Mouse (Mus musculus): ENCODE measurements around the gene Mapk13. TPM values are rescaled to one million over a fixed set of nuclear protein-coding genes. Genes with fewer than 3 reads are reported as not detected.
"Not testable (repeated sequence)": the region's sequence is repeated elsewhere in the genome, so short reads cannot be mapped to it uniquely, and the experiment has no call there.

The Mapk13 gene
- 2.3 and 2.7 TPM in 2 replicates for polyA plus RNA-seq (2014; fragmentation: Nextera tagmentation; extraction: Ambion mirVana)

GRCm38 (mm10) chr17:28769121-28769874 is at the start of gene Mapk13:
Gene Mapk13 (plus strand): TSS chr17:28769297.
- peak within 1 kb of the TSS; percentile 35 for H3K4me3 ChIP-seq (ENCODE audit: low read depth, low read length)
- peak within 1 kb of the TSS; percentile 69 for H3K4me2 ChIP-seq (ENCODE audit: low read depth, low read length, severe bottlenecking)
- H3K27ac ChIP-seq (ENCODE audit: low read depth, low read length): no peak within 1 kb of the TSS
- peaks cover 24% of the 10 kb centered on the region for H3K27me3 ChIP-seq (ENCODE audit: control insufficient read depth, insufficient read depth, low read length)
- peaks cover 7% of the 10 kb centered on the region; the same call in 1 of the 2 replicates for H3K4me1 ChIP-seq (replicated peaks; ENCODE audit: control insufficient read depth, insufficient read depth, low read length)
- no peaks in the 10 kb centered on the region for H3K36me3 ChIP-seq (ENCODE audit: control insufficient read depth, insufficient read depth, low read length)
- peak within 1 kb of the TSS; percentile 36 for H3K9ac ChIP-seq (ENCODE audit: low read length)
- WGBS: 2% methylated on average over 54 of the region's 58 CpGs
- no peak for ATAC-seq (replicated peaks; ENCODE audit: low FRiP score)
- peak; percentile 62 for DNase-seq (ENCODE audit: low spot score)
- no peaks in the 10 kb centered on the region for H3K9me3 ChIP-seq (ENCODE audit: control insufficient read depth, low read length)

- H3K27me3 ChIP-seq (ENCODE audit: control insufficient read depth, insufficient read depth, low read length): no peaks in the 10 kb centered on the region
- H3K27ac ChIP-seq (ENCODE audit: low read depth, low read length): no peak within 1 kb of the TSS
- H3K9me3 ChIP-seq (ENCODE audit: control insufficient read depth, low read length): no peaks in the 10 kb centered on the region
- ATAC-seq (replicated peaks; ENCODE audit: low FRiP score): no peak
- peaks cover 3% of the 10 kb centered on the region; the same call in 1 of the 2 replicates for H3K36me3 ChIP-seq (ENCODE audit: control insufficient read depth, insufficient read depth, low read length)
- 95% methylated on average over 4 of the region's 4 CpGs for WGBS
- no peak within 1 kb of the TSS for H3K4me3 ChIP-seq (ENCODE audit: low read depth, low read length)
- no peak within 1 kb of the TSS for H3K4me2 ChIP-seq (ENCODE audit: low read depth, low read length, severe bottlenecking)
- no peak for DNase-seq (ENCODE audit: low spot score)
- no peak within 1 kb of the TSS for H3K9ac ChIP-seq (ENCODE audit: low read length)
- H3K4me1 ChIP-seq (replicated peaks; ENCODE audit: control insufficient read depth, insufficient read depth, low read length): no peaks in the 10 kb centered on the region
These were observed 43.3 kb upstream of the Mapk13 start, which contains the start of gene AC170998.1 for GRCm38 (mm10) chr17:28725783-28726182. Gene AC170998.1 (plus strand): TSS chr17:28726083.

- not testable (repeated sequence) for DNase-seq (ENCODE audit: low spot score); H3K9ac ChIP-seq (ENCODE audit: low read length); H3K4me3 ChIP-seq (ENCODE audit: low read depth, low read length); H3K27ac ChIP-seq (ENCODE audit: low read depth, low read length); H3K9me3 ChIP-seq (ENCODE audit: control insufficient read depth, low read length); H3K4me2 ChIP-seq (ENCODE audit: low read depth, low read length, severe bottlenecking); H3K4me1 ChIP-seq (replicated peaks; ENCODE audit: control insufficient read depth, insufficient read depth, low read length); H3K36me3 ChIP-seq (ENCODE audit: control insufficient read depth, insufficient read depth, low read length); ATAC-seq (replicated peaks; ENCODE audit: low FRiP score); H3K27me3 ChIP-seq (ENCODE audit: control insufficient read depth, insufficient read depth, low read length)
- WGBS: 93% methylated on average over 11 of the region's 11 CpGs
These were observed 41.6 kb upstream of the Mapk13 start for GRCm38 (mm10) chr17:28727511-28727910.

GRCm38 (mm10) chr17:28735317-28736105 is 33.6 kb upstream of the Mapk13 start:
- Histone ChIP-seq H3K36me3 (ENCODE audit: control insufficient read depth, insufficient read depth, low read length) (no peaks in the 10 kb centered on the region; the same call in 1 of the 2 replicates), H3K27me3 (ENCODE audit: control insufficient read depth, insufficient read depth, low read length) (no peaks in the 10 kb centered on the region), H3K27ac (ENCODE audit: low read depth, low read length) (no peak overlapping the region), H3K4me1 (replicated peaks; ENCODE audit: control insufficient read depth, insufficient read depth, low read length) (no peaks in the 10 kb centered on the region), H3K4me3 (ENCODE audit: low read depth, low read length) (no peak overlapping the region), H3K4me2 (ENCODE audit: low read depth, low read length, severe bottlenecking) (no peak overlapping the region), H3K9me3 (ENCODE audit: control insufficient read depth, low read length) (no peaks in the 10 kb centered on the region), H3K9ac (ENCODE audit: low read length) (no peak overlapping the region)
- ATAC-seq (replicated peaks; ENCODE audit: low FRiP score) (no peak), DNase-seq (ENCODE audit: low spot score) (no peak)
- 95% methylated on average over 6 of the region's 6 CpGs for WGBS

- DNase-seq (ENCODE audit: low spot score) (no peak), ATAC-seq (replicated peaks; ENCODE audit: low FRiP score) (no peak)
- H3K9me3 ChIP-seq (ENCODE audit: control insufficient read depth, low read length): no peaks in the 10 kb centered on the region
- no peaks in the 10 kb centered on the region for H3K27me3 ChIP-seq (ENCODE audit: control insufficient read depth, insufficient read depth, low read length)
- WGBS: 85% methylated on average over 4 of the region's 4 CpGs
- H3K27ac ChIP-seq (ENCODE audit: low read depth, low read length): no peak overlapping the region
- no peaks in the 10 kb centered on the region for H3K4me1 ChIP-seq (replicated peaks; ENCODE audit: control insufficient read depth, insufficient read depth, low read length)
- no peak overlapping the region for H3K4me2 ChIP-seq (ENCODE audit: low read depth, low read length, severe bottlenecking)
- no peaks in the 10 kb centered on the region; the same call in 1 of the 2 replicates for H3K36me3 ChIP-seq (ENCODE audit: control insufficient read depth, insufficient read depth, low read length)
- no peak overlapping the region for H3K9ac ChIP-seq (ENCODE audit: low read length)
- no peak overlapping the region for H3K4me3 ChIP-seq (ENCODE audit: low read depth, low read length)
These were observed 32.6 kb upstream of the Mapk13 start for GRCm38 (mm10) chr17:28736486-28736885.

GRCm38 (mm10) chr17:28737973-28738372 is 31.1 kb upstream of the Mapk13 start:
- H3K4me1 ChIP-seq (replicated peaks; ENCODE audit: control insufficient read depth, insufficient read depth, low read length): no peaks in the 10 kb centered on the region
- no peak overlapping the region for H3K27ac ChIP-seq (ENCODE audit: low read depth, low read length)
- no peak overlapping the region for H3K4me2 ChIP-seq (ENCODE audit: low read depth, low read length, severe bottlenecking)
- H3K4me3 ChIP-seq (ENCODE audit: low read depth, low read length): no peak overlapping the region
- H3K9ac ChIP-seq (ENCODE audit: low read length): no peak overlapping the region
- ATAC-seq (replicated peaks; ENCODE audit: low FRiP score): no peak
- no peaks in the 10 kb centered on the region for H3K27me3 ChIP-seq (ENCODE audit: control insufficient read depth, insufficient read depth, low read length)
- H3K36me3 ChIP-seq (ENCODE audit: control insufficient read depth, insufficient read depth, low read length): no peaks in the 10 kb centered on the region; the same call in 1 of the 2 replicates
- H3K9me3 ChIP-seq (ENCODE audit: control insufficient read depth, low read length): no peaks in the 10 kb centered on the region
- DNase-seq (ENCODE audit: low spot score): no peak
- 86% methylated on average over 4 of the region's 4 CpGs for WGBS

GRCm38 (mm10) chr17:28739244-28739643 is 29.9 kb upstream of the Mapk13 start:
- no peak for ATAC-seq (replicated peaks; ENCODE audit: low FRiP score)
- no peaks in the 10 kb centered on the region for H3K9me3 ChIP-seq (ENCODE audit: control insufficient read depth, low read length)
- H3K4me1 ChIP-seq (replicated peaks; ENCODE audit: control insufficient read depth, insufficient read depth, low read length): no peaks in the 10 kb centered on the region
- peaks cover 7% of the 10 kb centered on the region for H3K36me3 ChIP-seq (ENCODE audit: control insufficient read depth, insufficient read depth, low read length)
- no peak overlapping the region for H3K27ac ChIP-seq (ENCODE audit: low read depth, low read length)
- WGBS: 96% methylated on average over 6 of the region's 6 CpGs
- no peaks in the 10 kb centered on the region for H3K27me3 ChIP-seq (ENCODE audit: control insufficient read depth, insufficient read depth, low read length)
- no peak overlapping the region for H3K4me2 ChIP-seq (ENCODE audit: low read depth, low read length, severe bottlenecking)
- no peak overlapping the region for H3K4me3 ChIP-seq (ENCODE audit: low read depth, low read length)
- H3K9ac ChIP-seq (ENCODE audit: low read length): no peak overlapping the region
- DNase-seq (ENCODE audit: low spot score): no peak

GRCm38 (mm10) chr17:28743145-28743866 is 25.8 kb upstream of the Mapk13 start:
- ATAC-seq (replicated peaks; ENCODE audit: low FRiP score): no peak

More at GRCm38 (mm10) chr17:28743145-28743866, 25.8 kb upstream of the Mapk13 start:
- H3K36me3 ChIP-seq (ENCODE audit: control insufficient read depth, insufficient read depth, low read length): peaks cover 7% of the 10 kb centered on the region
- no peaks in the 10 kb centered on the region for H3K4me1 ChIP-seq (replicated peaks; ENCODE audit: control insufficient read depth, insufficient read depth, low read length)
- no peaks in the 10 kb centered on the region for H3K27me3 ChIP-seq (ENCODE audit: control insufficient read depth, insufficient read depth, low read length)
- no peak overlapping the region for H3K9ac ChIP-seq (ENCODE audit: low read length)
- DNase-seq (ENCODE audit: low spot score): no peak
- no peak overlapping the region for H3K4me2 ChIP-seq (ENCODE audit: low read depth, low read length, severe bottlenecking)
- H3K27ac ChIP-seq (ENCODE audit: low read depth, low read length): no peak overlapping the region
- 95% methylated on average over 11 of the region's 11 CpGs for WGBS
- no peaks in the 10 kb centered on the region for H3K9me3 ChIP-seq (ENCODE audit: control insufficient read depth, low read length)
- no peak overlapping the region for H3K4me3 ChIP-seq (ENCODE audit: low read depth, low read length)

All from forebrain, embryonic 11.5 days (tissue).